Mouse (Mus musculus) myocyte (in vitro differentiated cells): ENCODE data around the gene Scn4a.

Source experiments
- CEBPB ChIP-seq: IDR thresholded peaks from 2 replicates; pipeline ENCODE4 v1.6.1; 2011; ENCODE audit warnings: mild to moderate bottlenecking, moderate library complexity; ENCODE audit not compliant: poor library complexity, insufficient read depth, severe bottlenecking
- E2F4 ChIP-seq: IDR thresholded peaks from one replicate; pipeline ENCODE4 v1.6.1; 2011; ENCODE audit warnings: mild to moderate bottlenecking, control low read depth, moderate library complexity; ENCODE audit not compliant: insufficient read depth
- POLR2A ChIP-seq: IDR thresholded peaks from one replicate; pipeline ENCODE4 v1.6.1; 2011; ENCODE audit warnings: low read depth, mild to moderate bottlenecking, control low read depth, moderate library complexity; ENCODE audit not compliant: insufficient read length
- USF1 ChIP-seq: IDR thresholded peaks from one replicate; pipeline ENCODE4 v1.6.1; 2011; ENCODE audit warnings: low read depth, mild to moderate bottlenecking, control low read depth, moderate library complexity

GRCm38 (mm10) chr11:106273311-106273684 is 79.8 kb downstream of the Scn4a start:
- TF ChIP-seq POLR2A: no peak
- TF ChIP-seq E2F4: no peak
- no peak for TF ChIP-seq USF1
- no peak for TF ChIP-seq CEBPB
